Mouse (Mus musculus): ENCODE results near the gene Rptor. TPM values are rescaled to one million over a fixed set of nuclear protein-coding genes. Genes with fewer than 3 reads are reported as not detected.
"Not testable (repeated sequence)": the region's sequence is repeated elsewhere in the genome, so short reads cannot be mapped to it uniquely, and the experiment has no call there.

The Rptor gene
- polyA plus RNA-seq, 1 experiment from 2014 or later, result 12.6 TPM

GRCm38 (mm10) chr11:119644612-119645379, 42.1 kb downstream of the Rptor start:
- ATAC-seq (ENCODE audit: insufficient read depth, low FRiP score, low TSS enrichment) (peak; percentile 45; the same call in 1 of the 2 replicates), DNase-seq (ENCODE audit: low spot score) (peak; percentile 36)
- Histone ChIP-seq H3K36me3 (ENCODE audit: control insufficient read depth, insufficient read depth, low read length) (no peaks in the 10 kb centered on the region), H3K27me3 (ENCODE audit: control insufficient read depth, insufficient read depth, low read length) (no peaks in the 10 kb centered on the region), H3K4me1 (ENCODE audit: control insufficient read depth, insufficient read depth, low read length) (peaks cover 12% of the 10 kb centered on the region), H3K4me2 (ENCODE audit: low read depth) (no peak overlapping the region), H3K4me3 (ENCODE audit: low read depth, low read length) (no peak overlapping the region), H3K9me3 (ENCODE audit: control insufficient read depth, low read length) (no peaks in the 10 kb centered on the region), H3K27ac (ENCODE audit: low read depth, low read length) (peak overlapping the region; percentile 60; the same call in 1 of the 2 replicates), H3K9ac (ENCODE audit: low read length) (no peak overlapping the region)
- WGBS, result 57% methylated on average over 14 of the region's 14 CpGs

DNA sequence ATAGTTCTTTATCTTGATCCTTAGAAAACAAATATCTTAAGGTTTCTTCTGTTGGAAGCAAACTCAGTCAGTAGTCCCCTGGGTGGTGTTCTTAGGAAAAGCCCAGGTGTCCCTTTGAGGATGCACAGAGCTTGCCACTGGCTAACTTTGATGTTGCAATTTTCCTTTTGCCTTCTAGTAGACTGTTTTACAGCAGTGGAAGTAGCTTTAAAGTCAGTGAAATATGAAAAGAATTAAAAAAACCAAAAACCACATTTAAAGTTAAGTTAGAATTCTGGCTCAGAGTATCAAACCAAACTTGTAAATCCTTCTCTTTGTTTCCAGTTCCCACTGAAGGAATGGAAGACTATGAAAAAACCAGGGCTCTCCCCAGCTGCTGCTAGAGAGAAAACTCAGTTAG, 47.8 kb downstream of the Rptor start:
- no peak overlapping the region for H3K27ac ChIP-seq (ENCODE audit: low read depth, low read length)
- H3K9ac ChIP-seq (ENCODE audit: low read length), result no peak overlapping the region

DNA sequence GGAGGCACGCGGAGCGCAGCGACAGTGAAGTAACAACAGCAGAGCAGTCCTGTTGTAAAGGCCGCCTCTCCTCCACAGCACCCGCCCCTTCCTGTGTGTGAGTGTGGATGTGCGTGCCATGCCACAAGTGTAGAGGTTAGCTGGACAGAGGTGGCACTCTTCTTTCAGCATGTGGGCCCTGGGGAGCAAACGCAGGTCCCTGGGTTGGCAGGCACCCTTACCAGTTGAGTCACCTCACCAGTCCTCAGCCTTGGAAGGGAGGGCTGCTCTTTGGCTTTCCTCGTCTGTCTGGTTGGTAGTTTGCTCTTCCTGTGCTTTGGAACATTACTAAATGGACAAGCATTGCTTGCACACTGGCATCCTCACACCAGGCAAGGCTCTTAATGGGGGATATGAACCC, 50.6 kb downstream of the Rptor start:
- H3K27ac ChIP-seq (ENCODE audit: low read depth, low read length), result no peak overlapping the region
- WGBS, result 90% methylated on average over 9 of the region's 9 CpGs
- no peak for ATAC-seq (ENCODE audit: insufficient read depth, low FRiP score, low TSS enrichment)

More for the DNA sequence above, 47.8 kb downstream of the Rptor start:
- ATAC-seq (ENCODE audit: insufficient read depth, low FRiP score, low TSS enrichment), result no peak
- H3K27me3 ChIP-seq (ENCODE audit: control insufficient read depth, insufficient read depth, low read length), result no peaks in the 10 kb centered on the region
- no peak overlapping the region for H3K4me3 ChIP-seq (ENCODE audit: low read depth, low read length)
- DNase-seq (ENCODE audit: low spot score), result no peak
- H3K4me1 ChIP-seq (ENCODE audit: control insufficient read depth, insufficient read depth, low read length), result peaks cover 4% of the 10 kb centered on the region
- H3K4me2 ChIP-seq (ENCODE audit: low read depth), result no peak overlapping the region
- H3K36me3 ChIP-seq (ENCODE audit: control insufficient read depth, insufficient read depth, low read length), result no peaks in the 10 kb centered on the region
- no peaks in the 10 kb centered on the region for H3K9me3 ChIP-seq (ENCODE audit: control insufficient read depth, low read length)

DNA sequence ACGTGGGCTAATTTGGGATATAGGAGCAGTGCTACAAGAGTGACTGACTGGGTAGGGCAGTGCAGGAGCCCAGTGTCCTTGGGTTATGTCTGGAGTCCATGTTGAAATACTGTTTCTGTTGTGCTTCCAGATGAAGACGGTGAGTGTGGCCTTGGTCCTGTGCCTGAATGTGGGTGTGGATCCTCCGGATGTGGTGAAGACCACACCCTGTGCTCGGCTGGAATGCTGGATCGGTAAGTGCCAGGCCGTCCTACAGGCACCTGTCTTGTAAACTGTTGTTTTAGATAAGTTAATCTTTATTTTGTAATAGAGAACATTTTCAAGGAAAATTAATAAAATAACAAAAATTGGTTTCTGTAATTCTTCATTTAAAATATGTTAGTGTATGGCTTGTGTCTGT, 54.8 kb downstream of the Rptor start:
- no peak for ATAC-seq (ENCODE audit: insufficient read depth, low FRiP score, low TSS enrichment)
- H3K4me2 ChIP-seq (ENCODE audit: low read depth), result no peak overlapping the region
- 86% methylated on average over 6 of the region's 6 CpGs for WGBS

More for the DNA sequence above, 50.6 kb downstream of the Rptor start:
- no peaks in the 10 kb centered on the region for H3K9me3 ChIP-seq (ENCODE audit: control insufficient read depth, low read length)
- DNase-seq (ENCODE audit: low spot score), result no peak
- no peaks in the 10 kb centered on the region for H3K36me3 ChIP-seq (ENCODE audit: control insufficient read depth, insufficient read depth, low read length)
- peaks cover 4% of the 10 kb centered on the region; the same call in 1 of the 2 replicates for H3K4me1 ChIP-seq (ENCODE audit: control insufficient read depth, insufficient read depth, low read length)
- H3K4me3 ChIP-seq (ENCODE audit: low read depth, low read length), result no peak overlapping the region
- no peak overlapping the region for H3K9ac ChIP-seq (ENCODE audit: low read length)
- H3K4me2 ChIP-seq (ENCODE audit: low read depth), result no peak overlapping the region
- H3K27me3 ChIP-seq (ENCODE audit: control insufficient read depth, insufficient read depth, low read length), result no peaks in the 10 kb centered on the region

DNA sequence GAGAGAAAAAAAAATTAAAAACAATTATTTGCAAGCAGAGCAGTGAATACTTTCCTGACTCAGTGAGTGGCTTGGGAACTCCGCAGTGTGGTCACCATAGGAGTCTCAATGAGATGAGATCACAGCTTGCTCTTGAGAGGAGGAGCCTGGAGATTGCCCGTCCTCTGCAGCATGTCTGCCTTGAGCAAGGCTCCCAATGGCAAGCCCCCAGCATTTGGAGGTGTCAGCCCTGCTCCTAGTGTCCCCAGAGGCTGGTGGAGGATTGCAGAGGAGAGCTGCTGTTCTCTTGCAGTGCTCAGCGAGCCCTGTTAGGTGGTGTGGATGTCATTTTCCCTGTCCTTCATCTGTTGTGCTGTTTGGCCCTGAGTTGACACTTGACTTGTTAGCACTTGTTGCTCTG, 56.6 kb downstream of the Rptor start:
- ATAC-seq (ENCODE audit: insufficient read depth, low FRiP score, low TSS enrichment), result no peak
- H3K9ac ChIP-seq (ENCODE audit: low read length), result no peak overlapping the region
- H3K4me1 ChIP-seq (ENCODE audit: control insufficient read depth, insufficient read depth, low read length), result no peaks in the 10 kb centered on the region
- no peak overlapping the region for H3K4me3 ChIP-seq (ENCODE audit: low read depth, low read length)
- H3K27ac ChIP-seq (ENCODE audit: low read depth, low read length), result no peak overlapping the region
- no peak for DNase-seq (ENCODE audit: low spot score)
- H3K36me3 ChIP-seq (ENCODE audit: control insufficient read depth, insufficient read depth, low read length), result no peaks in the 10 kb centered on the region
- no peak overlapping the region for H3K4me2 ChIP-seq (ENCODE audit: low read depth)
- WGBS, result 93% methylated on average over 3 of the region's 3 CpGs
- H3K27me3 ChIP-seq (ENCODE audit: control insufficient read depth, insufficient read depth, low read length), result no peaks in the 10 kb centered on the region
- no peaks in the 10 kb centered on the region for H3K9me3 ChIP-seq (ENCODE audit: control insufficient read depth, low read length)

More for the DNA sequence above, 54.8 kb downstream of the Rptor start:
- Histone ChIP-seq H3K36me3 (ENCODE audit: control insufficient read depth, insufficient read depth, low read length) (no peaks in the 10 kb centered on the region), H3K27me3 (ENCODE audit: control insufficient read depth, insufficient read depth, low read length) (no peaks in the 10 kb centered on the region), H3K9ac (ENCODE audit: low read length) (no peak overlapping the region), H3K27ac (ENCODE audit: low read depth, low read length) (no peak overlapping the region), H3K4me3 (ENCODE audit: low read depth, low read length) (no peak overlapping the region), H3K4me1 (ENCODE audit: control insufficient read depth, insufficient read depth, low read length) (no peaks in the 10 kb centered on the region), H3K9me3 (ENCODE audit: control insufficient read depth, low read length) (no peaks in the 10 kb centered on the region)
- DNase-seq (ENCODE audit: low spot score), result no peak

GRCm38 (mm10) chr11:119661479-119661878, 58.8 kb downstream of the Rptor start:
- not testable (repeated sequence) for H3K9me3 ChIP-seq (ENCODE audit: control insufficient read depth, low read length); H3K27me3 ChIP-seq (ENCODE audit: control insufficient read depth, insufficient read depth, low read length); H3K4me2 ChIP-seq (ENCODE audit: low read depth); H3K4me1 ChIP-seq (ENCODE audit: control insufficient read depth, insufficient read depth, low read length); H3K9ac ChIP-seq (ENCODE audit: low read length); H3K4me3 ChIP-seq (ENCODE audit: low read depth, low read length); ATAC-seq (ENCODE audit: insufficient read depth, low FRiP score, low TSS enrichment); H3K27ac ChIP-seq (ENCODE audit: low read depth, low read length); H3K36me3 ChIP-seq (ENCODE audit: control insufficient read depth, insufficient read depth, low read length)
- peak; percentile 31 for DNase-seq (ENCODE audit: low spot score)
- WGBS, result 50% methylated on average over 4 of the region's 4 CpGs

GRCm38 (mm10) chr11:119663876-119664275, 61.2 kb downstream of the Rptor start:
- H3K27ac ChIP-seq (ENCODE audit: low read depth, low read length), result no peak overlapping the region
- ATAC-seq (ENCODE audit: insufficient read depth, low FRiP score, low TSS enrichment) (no peak), DNase-seq (ENCODE audit: low spot score) (no peak)
- no peak overlapping the region for H3K4me2 ChIP-seq (ENCODE audit: low read depth)
- H3K9me3 ChIP-seq (ENCODE audit: control insufficient read depth, low read length), result no peaks in the 10 kb centered on the region
- no peaks in the 10 kb centered on the region for H3K4me1 ChIP-seq (ENCODE audit: control insufficient read depth, insufficient read depth, low read length)
- H3K4me3 ChIP-seq (ENCODE audit: low read depth, low read length), result no peak overlapping the region
- H3K9ac ChIP-seq (ENCODE audit: low read length), result no peak overlapping the region
- H3K36me3 ChIP-seq (ENCODE audit: control insufficient read depth, insufficient read depth, low read length), result no peaks in the 10 kb centered on the region
- 97% methylated on average over 2 of the region's 2 CpGs for WGBS
- no peaks in the 10 kb centered on the region for H3K27me3 ChIP-seq (ENCODE audit: control insufficient read depth, insufficient read depth, low read length)

DNA sequence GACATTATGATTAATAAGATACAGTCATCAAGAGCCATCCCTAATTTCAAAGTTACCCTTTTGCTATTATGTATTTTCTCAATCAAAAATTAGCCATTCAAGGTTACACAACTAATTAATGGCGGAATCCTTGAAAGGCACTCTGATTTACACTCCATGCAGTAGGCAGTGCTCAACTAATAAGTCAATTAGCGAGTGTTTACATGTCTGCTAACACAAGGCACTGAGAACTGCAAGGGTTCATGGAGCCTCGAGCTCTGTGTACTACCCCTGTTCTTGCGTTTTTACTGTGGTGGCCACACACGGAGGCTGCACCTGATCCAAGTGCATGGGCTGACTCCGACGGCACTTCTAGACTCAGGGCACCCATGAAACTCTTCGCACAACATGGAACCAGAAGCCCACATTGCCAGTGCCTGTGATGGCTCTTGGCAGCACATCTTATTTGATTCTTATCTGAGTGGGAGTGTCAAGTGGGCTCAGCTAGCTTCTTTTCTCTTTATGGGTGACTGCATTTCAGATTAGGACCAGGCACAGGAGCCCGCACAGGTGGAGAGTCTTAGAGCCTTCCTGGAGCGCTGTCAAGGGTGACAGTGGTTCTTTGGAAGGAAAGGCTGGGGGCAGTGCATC, 62.1 kb downstream of the Rptor start:
- H3K4me2 ChIP-seq (ENCODE audit: low read depth), result no peak overlapping the region
- H3K4me3 ChIP-seq (ENCODE audit: low read depth, low read length), result no peak overlapping the region
- no peak overlapping the region for H3K9ac ChIP-seq (ENCODE audit: low read length)
- no peaks in the 10 kb centered on the region for H3K27me3 ChIP-seq (ENCODE audit: control insufficient read depth, insufficient read depth, low read length)
- ATAC-seq (ENCODE audit: insufficient read depth, low FRiP score, low TSS enrichment) (no peak), DNase-seq (ENCODE audit: low spot score) (no peak)
- no peaks in the 10 kb centered on the region for H3K36me3 ChIP-seq (ENCODE audit: control insufficient read depth, insufficient read depth, low read length)
- no peak overlapping the region for H3K27ac ChIP-seq (ENCODE audit: low read depth, low read length)
- H3K4me1 ChIP-seq (ENCODE audit: control insufficient read depth, insufficient read depth, low read length), result no peaks in the 10 kb centered on the region
- 84% methylated on average over 10 of the region's 10 CpGs for WGBS
- no peaks in the 10 kb centered on the region for H3K9me3 ChIP-seq (ENCODE audit: control insufficient read depth, low read length)

DNA sequence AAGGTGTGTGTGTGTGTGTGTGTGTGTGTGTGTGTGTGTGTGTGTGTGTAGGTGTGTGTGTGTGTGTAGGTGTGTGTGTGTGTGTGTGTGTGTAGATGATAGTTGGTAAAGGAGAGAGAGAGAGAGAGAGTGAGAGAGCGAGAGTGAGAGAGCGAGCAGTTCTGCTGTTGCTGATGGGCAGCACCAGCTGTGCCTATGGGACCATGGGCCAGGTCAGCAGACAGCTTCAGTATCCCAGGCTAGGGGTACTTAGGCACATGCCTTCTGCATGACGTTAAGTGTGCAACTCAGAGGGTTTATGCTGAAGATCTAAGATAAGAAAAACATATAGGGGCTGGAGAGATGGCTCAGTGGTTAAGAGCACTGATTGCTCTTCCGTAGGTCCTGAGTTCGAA, 62.6 kb downstream of the Rptor start:
- Histone ChIP-seq H3K4me2 (ENCODE audit: low read depth) (no peak overlapping the region), H3K9me3 (ENCODE audit: control insufficient read depth, low read length) (no peaks in the 10 kb centered on the region), H3K9ac (ENCODE audit: low read length) (no peak overlapping the region), H3K4me3 (ENCODE audit: low read depth, low read length) (no peak overlapping the region), H3K27me3 (ENCODE audit: control insufficient read depth, insufficient read depth, low read length) (no peaks in the 10 kb centered on the region), H3K36me3 (ENCODE audit: control insufficient read depth, insufficient read depth, low read length) (no peaks in the 10 kb centered on the region), H3K27ac (ENCODE audit: low read depth, low read length) (no peak overlapping the region), H3K4me1 (ENCODE audit: control insufficient read depth, insufficient read depth, low read length) (no peaks in the 10 kb centered on the region)
- DNase-seq (ENCODE audit: low spot score), result no peak
- ATAC-seq (ENCODE audit: insufficient read depth, low FRiP score, low TSS enrichment), result no peak
- 97% methylated on average over 5 of the region's 5 CpGs for WGBS

Measured in neural tube, embryonic 11.5 days (tissue).